Mouse (Mus musculus): ENCODE measurements around the gene Gm16253. TPM values are rescaled to one million over a fixed set of nuclear protein-coding genes. Genes with fewer than 3 reads are reported as not detected.

The Gm16253 gene
- polyA plus RNA-seq, 1 experiment from 2014 or later: 1.4 TPM

DNA sequence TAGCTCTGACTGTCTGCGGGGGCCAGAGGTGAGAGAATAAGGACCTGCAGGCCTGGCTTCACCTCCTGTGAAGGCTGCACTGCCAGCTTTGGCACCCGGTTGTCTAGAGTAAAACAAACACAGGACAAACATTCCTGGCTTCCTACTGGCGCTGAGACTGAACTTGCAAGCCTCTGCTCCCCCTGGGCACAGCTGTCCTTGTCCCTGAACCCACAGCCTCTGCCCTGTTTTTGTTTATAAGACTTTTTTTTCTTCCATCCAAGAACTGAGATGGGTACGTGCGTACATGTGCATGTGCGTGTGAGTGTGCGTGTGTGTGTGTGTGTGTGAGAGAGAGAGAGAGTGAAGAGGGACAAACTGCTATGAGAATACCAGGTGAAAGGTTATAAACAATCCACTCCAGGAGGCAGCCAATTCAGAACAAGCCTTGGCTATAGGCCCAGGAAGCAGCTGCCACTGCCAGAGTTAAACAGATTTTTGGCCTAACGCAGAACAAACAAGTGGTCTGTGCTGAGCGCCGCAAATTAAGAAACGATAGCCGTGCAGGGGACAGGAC, 21.7 kb upstream of the Gm16253 start:
- Histone ChIP-seq H3K27me3 (ENCODE audit: control insufficient read depth, insufficient read depth, low read depth, low read length) (no peaks in the 10 kb centered on the region), H3K4me3 (ENCODE audit: low read length) (no peak overlapping the region), H3K36me3 (ENCODE audit: control insufficient read depth, insufficient read depth, low read length) (peaks cover 6% of the 10 kb centered on the region; the same call in 1 of the 2 replicates), H3K4me2 (ENCODE audit: low read depth, low read length) (peak overlapping the region; percentile 57), H3K9ac (ENCODE audit: low read length) (no peak overlapping the region; the same call in 1 of the 2 replicates), H3K27ac (ENCODE audit: low read length) (peak overlapping the region; percentile 91), H3K9me3 (ENCODE audit: control insufficient read depth, low read length) (no peaks in the 10 kb centered on the region), H3K4me1 (replicated peaks; ENCODE audit: control insufficient read depth, insufficient read depth, low read length) (peaks cover 35% of the 10 kb centered on the region)
- 10% methylated on average over 12 of the region's 12 CpGs for WGBS
- ATAC-seq (ENCODE audit: low read depth): peak; percentile 63

DNA sequence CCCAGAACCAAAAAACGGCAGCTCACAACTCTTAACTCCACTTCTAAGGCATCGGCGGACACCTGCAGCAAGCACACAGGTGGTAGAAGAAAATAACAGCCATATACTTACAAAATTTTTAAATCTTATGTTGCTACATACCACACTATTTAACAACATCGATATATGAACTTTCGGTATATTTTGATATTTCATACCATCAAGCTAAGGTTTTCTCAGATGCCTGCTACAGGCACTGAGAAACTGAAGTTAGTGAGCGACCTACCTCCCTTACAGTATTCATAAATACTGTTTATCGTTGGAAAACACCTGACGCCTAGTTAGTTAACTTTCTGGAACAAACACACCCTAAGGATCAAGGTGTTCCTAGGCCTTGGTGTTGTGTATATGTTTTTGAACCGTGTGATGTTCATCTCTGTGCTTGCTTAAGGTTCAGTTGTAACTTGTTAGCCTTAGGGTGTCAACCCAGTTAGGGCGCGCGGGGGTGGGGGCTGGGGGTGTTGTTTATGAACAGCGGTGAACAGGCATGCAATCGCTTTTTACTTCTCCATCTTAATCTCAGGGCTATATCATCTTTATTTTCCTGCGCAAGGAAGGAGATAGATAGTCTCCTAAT, 20.7 kb upstream of the Gm16253 start:
- Histone ChIP-seq H3K27ac (ENCODE audit: low read length) (peak overlapping the region; percentile 91), H3K4me2 (ENCODE audit: low read depth, low read length) (peak overlapping the region; percentile 57), H3K4me1 (replicated peaks; ENCODE audit: control insufficient read depth, insufficient read depth, low read length) (peaks cover 44% of the 10 kb centered on the region), H3K9ac (ENCODE audit: low read length) (peak overlapping the region; percentile 71; the same call in 1 of the 2 replicates), H3K36me3 (ENCODE audit: control insufficient read depth, insufficient read depth, low read length) (peaks cover 15% of the 10 kb centered on the region; the same call in 1 of the 2 replicates), H3K4me3 (ENCODE audit: low read length) (peak overlapping the region; percentile 88; the same call in 1 of the 2 replicates), H3K27me3 (ENCODE audit: control insufficient read depth, insufficient read depth, low read depth, low read length) (no peaks in the 10 kb centered on the region), H3K9me3 (ENCODE audit: control insufficient read depth, low read length) (no peaks in the 10 kb centered on the region)
- no peak for ATAC-seq (ENCODE audit: low read depth)
- 67% methylated on average over 15 of the region's 15 CpGs for WGBS

DNA sequence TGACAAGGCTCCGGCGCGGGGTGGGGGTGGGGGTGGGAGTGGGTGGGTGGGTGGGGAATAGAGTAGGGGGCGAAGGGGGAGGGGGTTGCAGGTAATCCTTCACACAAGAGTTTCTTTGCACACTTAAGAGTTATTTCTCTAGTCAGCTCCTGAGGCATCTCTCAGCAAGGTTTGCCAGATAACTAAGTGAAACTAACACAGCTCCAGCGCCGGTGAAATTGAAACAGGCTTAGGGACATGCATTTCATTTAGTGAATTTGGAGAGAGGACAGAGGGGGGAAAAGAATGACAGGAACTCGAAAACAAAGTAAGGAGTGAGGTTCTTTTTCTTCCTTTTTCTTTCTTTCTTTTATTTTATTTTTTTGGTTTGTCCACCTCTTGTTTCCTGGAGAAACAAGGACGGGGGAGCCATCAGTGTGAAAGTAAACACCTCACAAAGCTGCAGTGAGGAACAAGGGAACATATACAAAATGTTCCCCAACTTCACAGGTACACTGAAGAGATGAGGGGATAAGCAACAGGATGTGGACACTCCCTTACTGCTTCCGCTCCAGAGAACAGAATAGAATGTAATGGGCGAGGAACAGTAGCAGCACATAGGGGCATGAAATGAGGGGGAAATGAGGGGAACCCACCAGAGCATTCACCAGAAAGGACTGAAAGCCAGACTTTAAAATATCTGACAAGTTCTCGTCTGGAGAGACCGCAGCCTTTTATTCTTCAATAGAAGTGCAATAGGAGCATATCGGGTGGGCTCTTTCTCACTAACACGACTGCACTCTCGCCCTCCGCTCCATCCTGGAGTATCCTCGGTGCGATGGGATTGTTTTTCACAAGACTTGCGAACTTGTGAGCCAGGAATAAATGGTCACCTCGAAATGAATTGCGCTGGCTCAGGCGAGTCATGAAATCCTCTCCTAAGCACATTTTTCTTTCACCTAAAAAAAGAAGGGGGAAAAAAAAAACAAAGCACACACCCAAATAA, 19.8 kb upstream of the Gm16253 start:
- no peaks in the 10 kb centered on the region for H3K27me3 ChIP-seq (ENCODE audit: control insufficient read depth, insufficient read depth, low read depth, low read length)
- peak overlapping the region; percentile 91 for H3K27ac ChIP-seq (ENCODE audit: low read length)
- no peaks in the 10 kb centered on the region for H3K9me3 ChIP-seq (ENCODE audit: control insufficient read depth, low read length)
- H3K9ac ChIP-seq (ENCODE audit: low read length): peak overlapping the region; percentile 71
- peak overlapping the region; percentile 88 for H3K4me3 ChIP-seq (ENCODE audit: low read length)
- H3K4me2 ChIP-seq (ENCODE audit: low read depth, low read length): peak overlapping the region; percentile 57
- ATAC-seq (ENCODE audit: low read depth): no peak
- peaks cover 42% of the 10 kb centered on the region for H3K4me1 ChIP-seq (replicated peaks; ENCODE audit: control insufficient read depth, insufficient read depth, low read length)
- peaks cover 19% of the 10 kb centered on the region; the same call in 1 of the 2 replicates for H3K36me3 ChIP-seq (ENCODE audit: control insufficient read depth, insufficient read depth, low read length)
- WGBS: 2% methylated on average over 22 of the region's 22 CpGs

DNA sequence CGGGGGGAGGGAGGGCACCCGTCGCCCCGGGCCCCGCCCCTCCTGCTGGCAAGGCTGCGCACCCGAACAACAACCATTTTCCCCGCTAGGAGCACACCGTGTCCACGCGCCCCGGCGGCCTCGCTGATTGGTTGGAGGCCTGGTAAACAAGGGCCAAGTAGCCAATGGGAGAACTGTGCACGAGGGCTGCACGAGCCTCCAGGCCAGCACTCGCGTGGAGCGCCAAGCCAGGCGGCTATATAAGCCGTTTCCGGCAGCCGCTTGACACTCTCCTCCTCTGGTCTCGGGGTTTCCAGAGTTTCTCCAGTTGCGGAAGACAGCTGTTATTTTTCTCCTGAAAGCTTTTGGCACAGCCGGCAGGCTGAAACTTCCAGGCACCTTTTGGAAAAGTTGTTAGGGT, 19.1 kb upstream of the Gm16253 start, which contains the start of gene Txnip:
Gene Txnip (plus strand): TSS at position 264 of the 400 bp plus-strand sequence.
- Histone ChIP-seq H3K4me3 (ENCODE audit: low read length) (peak within 1 kb of the TSS; percentile 88), H3K27me3 (ENCODE audit: control insufficient read depth, insufficient read depth, low read depth, low read length) (no peaks in the 10 kb centered on the region), H3K9me3 (ENCODE audit: control insufficient read depth, low read length) (no peaks in the 10 kb centered on the region), H3K9ac (ENCODE audit: low read length) (peak within 1 kb of the TSS; percentile 90), H3K4me1 (replicated peaks; ENCODE audit: control insufficient read depth, insufficient read depth, low read length) (peaks cover 42% of the 10 kb centered on the region), H3K4me2 (ENCODE audit: low read depth, low read length) (peak within 1 kb of the TSS; percentile 66), H3K27ac (ENCODE audit: low read length) (peak within 1 kb of the TSS; percentile 96), H3K36me3 (ENCODE audit: control insufficient read depth, insufficient read depth, low read length) (peaks cover 19% of the 10 kb centered on the region; the same call in 1 of the 2 replicates)
- peak; percentile 96 for ATAC-seq (ENCODE audit: low read depth)
- WGBS: 0% methylated on average over 26 of the region's 26 CpGs

DNA sequence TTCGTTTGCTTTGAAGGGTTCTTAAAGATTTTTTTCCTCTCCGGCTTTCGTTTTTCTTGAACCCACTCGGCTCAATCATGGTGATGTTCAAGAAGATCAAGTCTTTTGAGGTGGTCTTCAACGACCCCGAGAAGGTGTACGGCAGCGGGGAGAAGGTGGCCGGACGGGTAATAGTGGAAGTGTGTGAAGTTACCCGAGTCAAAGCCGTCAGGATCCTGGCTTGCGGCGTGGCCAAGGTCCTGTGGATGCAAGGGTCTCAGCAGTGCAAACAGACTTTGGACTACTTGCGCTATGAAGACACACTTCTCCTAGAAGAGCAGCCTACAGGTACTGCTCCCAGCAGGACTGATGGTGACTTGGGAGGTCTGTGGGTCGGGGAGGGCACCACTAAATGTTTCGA, 18.6 kb upstream of the Gm16253 start:
- peak overlapping the region; percentile 88 for H3K4me3 ChIP-seq (ENCODE audit: low read length)
- peak overlapping the region; percentile 66 for H3K4me2 ChIP-seq (ENCODE audit: low read depth, low read length)
- peaks cover 42% of the 10 kb centered on the region for H3K4me1 ChIP-seq (replicated peaks; ENCODE audit: control insufficient read depth, insufficient read depth, low read length)
- no peaks in the 10 kb centered on the region for H3K9me3 ChIP-seq (ENCODE audit: control insufficient read depth, low read length)
- no peak for ATAC-seq (ENCODE audit: low read depth)
- peaks cover 19% of the 10 kb centered on the region; the same call in 1 of the 2 replicates for H3K36me3 ChIP-seq (ENCODE audit: control insufficient read depth, insufficient read depth, low read length)
- WGBS: under 1% methylated on average over 17 of the region's 17 CpGs
- H3K27me3 ChIP-seq (ENCODE audit: control insufficient read depth, insufficient read depth, low read depth, low read length): no peaks in the 10 kb centered on the region
- peak overlapping the region; percentile 96 for H3K27ac ChIP-seq (ENCODE audit: low read length)
- peak overlapping the region; percentile 90 for H3K9ac ChIP-seq (ENCODE audit: low read length)

DNA sequence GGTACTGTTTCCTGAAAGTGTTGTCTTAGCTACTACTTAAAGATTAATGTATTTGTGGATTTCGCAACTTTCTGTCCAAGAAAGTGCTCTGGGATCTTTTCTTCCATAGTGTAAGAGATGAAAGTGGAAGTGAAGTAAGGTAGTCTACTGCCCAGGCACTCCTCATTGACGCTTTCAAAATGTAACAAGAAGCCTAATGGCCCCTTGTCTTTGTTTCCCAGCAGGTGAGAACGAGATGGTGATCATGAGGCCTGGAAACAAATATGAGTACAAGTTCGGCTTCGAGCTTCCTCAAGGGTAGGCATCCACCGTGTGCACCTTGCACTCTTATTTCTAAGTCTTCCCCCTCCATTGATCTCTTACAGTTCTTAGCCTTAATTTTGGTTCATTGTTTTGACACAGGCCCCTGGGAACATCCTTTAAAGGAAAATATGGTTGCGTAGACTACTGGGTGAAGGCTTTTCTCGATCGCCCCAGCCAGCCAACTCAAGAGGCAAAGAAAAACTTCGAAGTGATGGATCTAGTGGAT, 18.1 kb upstream of the Gm16253 start:
- 14% methylated on average over 10 of the region's 10 CpGs for WGBS
- no peak for ATAC-seq (ENCODE audit: low read depth)
- Histone ChIP-seq H3K36me3 (ENCODE audit: control insufficient read depth, insufficient read depth, low read length) (peaks cover 19% of the 10 kb centered on the region; the same call in 1 of the 2 replicates), H3K27me3 (ENCODE audit: control insufficient read depth, insufficient read depth, low read depth, low read length) (no peaks in the 10 kb centered on the region), H3K4me1 (replicated peaks; ENCODE audit: control insufficient read depth, insufficient read depth, low read length) (peaks cover 42% of the 10 kb centered on the region), H3K9me3 (ENCODE audit: control insufficient read depth, low read length) (no peaks in the 10 kb centered on the region), H3K4me3 (ENCODE audit: low read length) (peak overlapping the region; percentile 88), H3K27ac (ENCODE audit: low read length) (peak overlapping the region; percentile 96), H3K4me2 (ENCODE audit: low read depth, low read length) (peak overlapping the region; percentile 66), H3K9ac (ENCODE audit: low read length) (peak overlapping the region; percentile 90)

DNA sequence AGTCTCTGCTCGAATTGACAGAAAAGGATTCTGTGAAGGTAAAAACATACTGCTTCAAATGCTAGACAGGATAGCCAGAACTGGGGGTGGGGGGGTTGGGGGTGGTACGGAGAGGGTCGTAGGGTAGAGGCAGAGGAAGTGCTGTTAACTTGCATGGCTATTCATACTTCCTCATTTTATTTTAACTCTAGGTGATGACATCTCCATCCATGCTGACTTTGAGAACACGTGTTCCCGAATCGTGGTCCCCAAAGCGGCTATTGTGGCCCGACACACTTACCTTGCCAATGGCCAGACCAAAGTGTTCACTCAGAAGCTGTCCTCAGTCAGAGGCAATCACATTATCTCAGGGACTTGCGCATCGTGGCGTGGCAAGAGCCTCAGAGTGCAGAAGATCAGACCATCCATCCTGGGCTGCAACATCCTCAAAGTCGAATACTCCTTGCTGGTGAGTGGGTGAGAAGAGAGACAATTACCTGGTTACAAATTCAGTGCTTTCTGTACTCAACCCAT, 17.3 kb upstream of the Gm16253 start:
- H3K4me1 ChIP-seq (replicated peaks; ENCODE audit: control insufficient read depth, insufficient read depth, low read length): peaks cover 46% of the 10 kb centered on the region
- peak overlapping the region; percentile 88 for H3K4me3 ChIP-seq (ENCODE audit: low read length)
- WGBS: 62% methylated on average over 12 of the region's 12 CpGs
- H3K4me2 ChIP-seq (ENCODE audit: low read depth, low read length): peak overlapping the region; percentile 66
- H3K27ac ChIP-seq (ENCODE audit: low read length): peak overlapping the region; percentile 50
- H3K36me3 ChIP-seq (ENCODE audit: control insufficient read depth, insufficient read depth, low read length): peaks cover 19% of the 10 kb centered on the region; the same call in 1 of the 2 replicates
- H3K9me3 ChIP-seq (ENCODE audit: control insufficient read depth, low read length): no peaks in the 10 kb centered on the region
- H3K27me3 ChIP-seq (ENCODE audit: control insufficient read depth, insufficient read depth, low read depth, low read length): no peaks in the 10 kb centered on the region
- H3K9ac ChIP-seq (ENCODE audit: low read length): peak overlapping the region; percentile 90
- ATAC-seq (ENCODE audit: low read depth): no peak

DNA sequence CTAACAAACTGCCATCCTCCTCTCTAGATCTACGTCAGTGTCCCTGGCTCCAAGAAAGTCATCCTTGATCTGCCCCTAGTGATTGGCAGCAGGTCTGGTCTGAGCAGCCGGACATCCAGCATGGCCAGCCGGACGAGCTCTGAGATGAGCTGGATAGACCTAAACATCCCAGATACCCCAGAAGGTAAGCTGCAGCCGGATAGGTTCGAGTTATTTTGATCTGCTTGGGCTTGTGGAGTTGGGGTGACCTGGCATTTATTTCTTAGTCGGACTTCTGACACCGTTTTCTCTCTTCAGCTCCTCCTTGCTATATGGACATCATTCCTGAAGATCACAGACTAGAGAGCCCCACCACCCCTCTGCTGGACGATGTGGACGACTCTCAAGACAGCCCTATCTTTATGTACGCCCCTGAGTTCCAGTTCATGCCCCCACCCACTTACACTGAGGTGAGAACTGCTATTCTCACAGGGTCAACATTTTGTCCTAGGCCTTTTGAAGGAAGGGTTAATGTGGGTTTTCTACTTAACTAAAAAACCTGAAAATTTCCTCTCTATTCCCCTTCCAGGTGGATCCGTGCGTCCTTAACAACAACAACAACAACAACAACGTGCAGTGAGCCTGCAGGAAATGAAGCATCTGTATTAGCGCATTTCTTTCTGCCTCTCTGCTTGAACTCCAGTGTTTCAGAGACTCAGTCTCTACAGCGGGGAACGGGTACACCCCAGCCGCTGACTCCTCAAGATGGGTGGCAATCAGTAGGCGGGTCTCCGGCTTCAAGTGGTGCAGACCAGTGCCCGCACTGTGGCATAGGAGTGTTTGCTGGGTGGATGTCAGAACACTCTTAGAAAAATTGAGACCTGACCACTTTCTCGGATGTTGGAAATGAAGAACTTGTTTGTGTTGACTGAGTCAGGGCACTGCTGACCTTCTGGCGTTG, 16.6 kb upstream of the Gm16253 start:
- no peaks in the 10 kb centered on the region for H3K9me3 ChIP-seq (ENCODE audit: control insufficient read depth, low read length)
- peaks cover 43% of the 10 kb centered on the region for H3K4me1 ChIP-seq (replicated peaks; ENCODE audit: control insufficient read depth, insufficient read depth, low read length)
- H3K4me3 ChIP-seq (ENCODE audit: low read length): peak overlapping the region; percentile 88
- 59% methylated on average over 23 of the region's 23 CpGs for WGBS
- no peak for ATAC-seq (ENCODE audit: low read depth)
- H3K27ac ChIP-seq (ENCODE audit: low read length): peak overlapping the region; percentile 68
- no peaks in the 10 kb centered on the region for H3K27me3 ChIP-seq (ENCODE audit: control insufficient read depth, insufficient read depth, low read depth, low read length)
- peak overlapping the region; percentile 66 for H3K4me2 ChIP-seq (ENCODE audit: low read depth, low read length)
- peaks cover 19% of the 10 kb centered on the region; the same call in 1 of the 2 replicates for H3K36me3 ChIP-seq (ENCODE audit: control insufficient read depth, insufficient read depth, low read length)
- H3K9ac ChIP-seq (ENCODE audit: low read length): peak overlapping the region; percentile 90
